Mouse (Mus musculus) embryonic facial prominence, embryonic 14.5 days (tissue): Measurements from ENCODE around the gene Phf21b. TPM values are rescaled to one million over a fixed set of nuclear protein-coding genes. Genes with fewer than 3 reads are reported as not detected.
A peak's percentile ranks its signal among the peaks of the same experiment; 100 is the strongest.

Experiments
- ATAC-seq: fragments of 200-750 bp; cut with Nextera tagmentation; 2 replicates; pipeline ENCODE4 v1.8.0; 2017; ENCODE audit warnings: low read depth, moderate number of reproducible peaks, moderate TSS enrichment
- DNase-seq: peaks from one replicate; pipeline ENCODE4 v3.0.0-alpha.2; 2015; ENCODE audit warnings: low spot score
- H3K27ac ChIP-seq: fragments of 300-500 bp; sonication (generic); replicated peaks from 2 replicates; pipeline ENCODE4 v1.5.1; 2014; ENCODE audit warnings: low read depth, mild to moderate bottlenecking, low read length, moderate library complexity
- H3K27me3 ChIP-seq: fragments of 300-500 bp; sonication (generic); replicated peaks from 2 replicates; pipeline ENCODE4 v1.6.1; 2014; ENCODE audit warnings: low read length; ENCODE audit not compliant: control insufficient read depth, insufficient read depth
- H3K36me3 ChIP-seq: fragments of 300-500 bp; sonication (generic); 2 replicates; pipeline ENCODE4 v1.6.1; 2014; ENCODE audit warnings: low read length, mixed read lengths; ENCODE audit not compliant: control insufficient read depth, insufficient read depth
- H3K4me1 ChIP-seq: fragments of 300-500 bp; sonication (generic); 2 replicates; pipeline ENCODE4 v1.6.1; 2014; ENCODE audit warnings: antibody characterized with exemption, low read length; ENCODE audit not compliant: control insufficient read depth, insufficient read depth
- H3K4me2 ChIP-seq: fragments of 300-500 bp; sonication (generic); 2 replicates; pipeline ENCODE4 v1.6.1; 2014; ENCODE audit warnings: low read depth, mild to moderate bottlenecking, low read length, moderate library complexity, mixed read lengths
- H3K4me3 ChIP-seq: fragments of 300-500 bp; sonication (generic); 2 replicates; pipeline ENCODE4 v1.5.1; 2014; ENCODE audit warnings: low read depth, mild to moderate bottlenecking, low read length
- H3K9ac ChIP-seq: fragments of 300-500 bp; sonication (generic); 2 replicates; pipeline ENCODE4 v1.6.1; 2014; ENCODE audit warnings: low read depth, mild to moderate bottlenecking, low read length, moderate library complexity, mixed read lengths
- H3K9me3 ChIP-seq: fragments of 300-500 bp; sonication (generic); 2 replicates; pipeline ENCODE4 v1.6.1; 2016; ENCODE audit warnings: low read length; ENCODE audit not compliant: control insufficient read depth
- WGBS: fragments of 180-500 bp; shearing (Covaris S2); extraction: QIAGEN DNeasy Blood & Tissue Kit; methylation state at CpG from one replicate; pipeline ENCODE4 v1.1.7; 2014; 5-methylcytosine and 5-hydroxymethylcytosine counted together
- polyA plus RNA-seq: library from polyadenylated mRNA; unstranded; fragments of >200 nt; fragmentation: Nextera tagmentation; extraction: Ambion mirVana; gene quantifications from 2 replicates; pipeline ENCODE4 v1.2.1, GENCODE M21; 2014

Phf21b gene
- polyA plus RNA-seq, 1 experiment from 2014 or later: 0.49 TPM

GRCm38 (mm10) chr15:84877029-84877815 is 21.4 kb upstream of the Phf21b start:
- 74% methylated on average over 12 of the region's 12 CpGs for WGBS
- Histone ChIP-seq H3K9me3 (no peaks in the 10 kb centered on the region), H3K9ac (no peak overlapping the region), H3K4me3 (no peak overlapping the region), H3K27ac (no peak overlapping the region), H3K4me1 (no peaks in the 10 kb centered on the region), H3K36me3 (no peaks in the 10 kb centered on the region), H3K4me2 (no peak overlapping the region), H3K27me3 (no peaks in the 10 kb centered on the region)
- ATAC-seq (no peak), DNase-seq (no peak)

- WGBS: 83% methylated on average over 4 of the region's 4 CpGs
- Histone ChIP-seq H3K4me2 (no peak overlapping the region), H3K36me3 (no peaks in the 10 kb centered on the region), H3K27me3 (no peaks in the 10 kb centered on the region), H3K9ac (no peak overlapping the region), H3K4me1 (no peaks in the 10 kb centered on the region), H3K9me3 (no peaks in the 10 kb centered on the region), H3K4me3 (no peak overlapping the region), H3K27ac (no peak overlapping the region)
- ATAC-seq: no peak
- DNase-seq: no peak
Measured at GRCm38 (mm10) chr15:84873867-84874266, 18.0 kb upstream of the Phf21b start.

- DNase-seq: no peak
- WGBS: 90% methylated on average over 11 of the region's 11 CpGs
Measured at GRCm38 (mm10) chr15:84873079-84873478, 17.2 kb upstream of the Phf21b start.

GRCm38 (mm10) chr15:84871802-84872201 is 16.0 kb upstream of the Phf21b start:
- WGBS: 72% methylated on average over 3 of the region's 3 CpGs
- H3K9ac ChIP-seq: no peak overlapping the region
- H3K4me1 ChIP-seq: no peaks in the 10 kb centered on the region
- H3K4me3 ChIP-seq: no peak overlapping the region
- H3K27ac ChIP-seq: no peak overlapping the region
- H3K27me3 ChIP-seq: no peaks in the 10 kb centered on the region
- DNase-seq (no peak), ATAC-seq (no peak)
- H3K36me3 ChIP-seq: no peaks in the 10 kb centered on the region
- H3K9me3 ChIP-seq: no peaks in the 10 kb centered on the region
- no peak overlapping the region for H3K4me2 ChIP-seq

More at GRCm38 (mm10) chr15:84873079-84873478, 17.2 kb upstream of the Phf21b start:
- Histone ChIP-seq H3K9me3 (no peaks in the 10 kb centered on the region), H3K4me1 (no peaks in the 10 kb centered on the region), H3K27ac (no peak overlapping the region), H3K4me2 (no peak overlapping the region), H3K27me3 (no peaks in the 10 kb centered on the region), H3K9ac (no peak overlapping the region), H3K4me3 (no peak overlapping the region), H3K36me3 (no peaks in the 10 kb centered on the region)
- ATAC-seq: no peak

GRCm38 (mm10) chr15:84861911-84862310 is 6.1 kb upstream of the Phf21b start:
- H3K4me2 ChIP-seq: no peak overlapping the region
- no peaks in the 10 kb centered on the region for H3K9me3 ChIP-seq
- no peaks in the 10 kb centered on the region for H3K36me3 ChIP-seq
- no peak for DNase-seq
- no peak overlapping the region for H3K9ac ChIP-seq
- H3K27ac ChIP-seq: no peak overlapping the region
- H3K27me3 ChIP-seq: no peaks in the 10 kb centered on the region
- H3K4me3 ChIP-seq: no peak overlapping the region
- peaks cover 3% of the 10 kb centered on the region; the same call in 1 of the 2 replicates for H3K4me1 ChIP-seq
- ATAC-seq: no peak
- WGBS: 82% methylated on average over 8 of the region's 8 CpGs

GRCm38 (mm10) chr15:84857623-84858022 is 1.8 kb upstream of the Phf21b start:
- no peak overlapping the region for H3K9ac ChIP-seq
- no peak overlapping the region for H3K4me2 ChIP-seq
- H3K9me3 ChIP-seq: no peaks in the 10 kb centered on the region
- DNase-seq: no peak
- peaks cover 13% of the 10 kb centered on the region; the same call in 1 of the 2 replicates for H3K27me3 ChIP-seq
- ATAC-seq: no peak
- 83% methylated on average over 2 of the region's 2 CpGs for WGBS
- no peak overlapping the region for H3K27ac ChIP-seq
- H3K4me3 ChIP-seq: no peak overlapping the region
- peaks cover 19% of the 10 kb centered on the region for H3K4me1 ChIP-seq
- H3K36me3 ChIP-seq: no peaks in the 10 kb centered on the region

GRCm38 (mm10) chr15:84854921-84855901 is 638 bp downstream of the Phf21b start:
- WGBS: under 1% methylated on average over 60 of the region's 88 CpGs
- Histone ChIP-seq H3K36me3 (no peaks in the 10 kb centered on the region), H3K4me2 (peak overlapping the region; percentile 97), H3K9ac (peak overlapping the region; percentile 78), H3K27ac (peak overlapping the region; percentile 84), H3K9me3 (no peaks in the 10 kb centered on the region), H3K4me1 (peaks cover 23% of the 10 kb centered on the region), H3K27me3 (peaks cover 13% of the 10 kb centered on the region; the same call in 1 of the 2 replicates), H3K4me3 (peak overlapping the region; percentile 74)
- ATAC-seq: peak; percentile 5
- peak; percentile 33 for DNase-seq

GRCm38 (mm10) chr15:84854171-84854811 is 1.6 kb downstream of the Phf21b start:
- peaks cover 23% of the 10 kb centered on the region for H3K4me1 ChIP-seq
- peak overlapping the region; percentile 74 for H3K4me3 ChIP-seq
- peaks cover 13% of the 10 kb centered on the region; the same call in 1 of the 2 replicates for H3K27me3 ChIP-seq
- peak overlapping the region; percentile 97 for H3K4me2 ChIP-seq
- H3K27ac ChIP-seq: no peak overlapping the region
- no peaks in the 10 kb centered on the region for H3K36me3 ChIP-seq
- WGBS: under 1% methylated on average over 32 of the region's 49 CpGs
- peak overlapping the region; percentile 78 for H3K9ac ChIP-seq
- DNase-seq (no peak), ATAC-seq (no peak)
- no peaks in the 10 kb centered on the region for H3K9me3 ChIP-seq
